Mouse (Mus musculus) frontal cortex, postnatal 25 days (tissue): ENCODE measurements at regions not wholly inside any gene's neighbourhood (a gene's known extent, or its start where the extent isn't known, plus 50 kb on each side); places are given as distances from the start of the nearest gene placed in this dataset.

Source experiments
- DNase-seq, 2 experiments: peaks; one replicate each; pipeline ENCODE4 v3.0.0; 2022; ENCODE audit warnings: low spot score in 2 of 2

DNA sequence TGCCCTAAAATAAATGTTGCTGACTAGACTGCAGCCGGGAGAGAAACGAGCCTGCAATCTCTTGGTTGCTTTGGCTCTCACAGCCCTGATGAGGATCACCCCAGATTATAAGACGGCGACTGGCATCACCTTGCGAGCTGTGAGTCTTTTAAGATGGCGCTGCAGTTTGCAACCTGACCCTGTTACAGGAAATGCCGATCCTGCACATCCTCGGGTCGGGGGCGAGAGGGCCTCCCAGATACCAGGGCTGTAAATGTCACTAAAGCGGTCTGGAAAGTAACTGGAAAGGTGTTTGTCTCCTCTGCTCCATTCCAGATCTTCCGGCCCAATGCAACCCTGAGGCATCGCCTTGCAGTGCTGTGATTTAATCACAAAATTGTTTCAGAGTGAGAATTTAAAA, 53.4 kb downstream of the Cartpt start:
- DNase-seq, result no peak

DNA sequence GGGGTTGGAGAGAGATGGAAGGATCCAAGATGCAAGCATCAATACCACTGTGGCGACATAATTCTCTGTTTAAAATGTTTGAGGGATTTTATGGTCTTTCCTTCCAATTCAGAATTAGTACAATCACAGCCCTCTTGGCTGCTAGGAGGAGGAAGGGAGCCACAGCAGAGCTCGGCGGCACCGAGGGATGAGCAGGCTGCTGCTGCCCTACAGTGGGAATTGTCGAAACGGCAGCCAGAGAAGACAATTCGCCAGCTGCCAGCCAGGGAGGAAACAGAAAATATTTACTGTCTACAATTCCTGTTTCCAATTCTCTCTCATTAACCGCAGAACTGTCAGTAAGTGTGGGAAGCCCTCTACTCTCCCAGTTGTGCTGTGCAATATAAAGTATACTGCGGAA, 58.3 kb downstream of the Cartpt start:
- DNase-seq, result peak; percentile 29 to 44

DNA sequence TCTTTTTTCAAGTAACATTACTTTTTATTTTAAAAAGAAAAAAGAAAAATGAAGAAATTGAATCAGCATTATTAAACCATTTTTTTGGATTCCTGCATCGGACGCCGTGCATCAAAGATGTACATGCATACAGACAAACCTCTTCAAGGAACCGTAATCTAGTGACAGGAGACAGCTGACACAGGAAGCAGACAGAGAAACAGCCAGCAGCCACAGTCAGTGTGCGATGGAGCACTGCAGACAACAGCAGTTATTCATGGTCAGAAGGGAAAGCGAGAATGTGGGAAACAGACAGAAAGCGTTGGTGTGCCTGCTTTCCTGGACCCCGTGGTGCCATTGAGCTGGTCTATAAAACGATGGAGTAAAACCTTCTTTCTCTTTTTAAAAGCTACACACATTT, 61.4 kb downstream of the Cartpt start:
- DNase-seq, result no peak

DNA sequence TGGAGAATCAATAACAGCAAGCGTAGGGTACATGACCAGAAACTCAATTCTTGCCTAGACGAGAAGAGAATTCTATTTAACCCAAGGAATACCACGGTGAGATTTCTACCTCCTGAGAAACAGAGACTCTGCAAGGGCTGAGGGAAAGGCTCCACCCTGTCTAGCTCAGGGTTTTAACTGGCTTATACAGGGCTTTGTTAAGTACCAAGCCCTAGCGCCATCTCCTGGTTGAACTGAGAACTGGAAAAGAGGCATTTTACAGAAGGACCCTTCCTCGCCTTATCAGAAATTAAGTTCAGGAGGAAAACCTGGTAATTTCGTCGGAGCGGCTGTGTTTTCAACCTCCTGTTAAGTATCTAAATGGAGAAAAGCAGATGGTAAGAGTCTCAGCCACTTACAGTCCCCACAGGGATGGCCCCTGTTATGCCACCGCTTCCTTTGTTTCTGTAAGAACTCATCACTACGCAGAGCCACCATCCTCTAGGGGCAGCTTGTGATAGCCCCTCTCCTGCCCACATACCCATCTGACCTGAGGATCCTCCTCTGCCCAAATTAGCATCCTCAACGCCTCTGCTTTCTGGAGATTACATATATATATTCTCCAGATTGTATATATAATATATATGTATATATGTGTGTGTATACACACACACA, 63.0 kb downstream of the Cartpt start:
- DNase-seq, result peak; percentile 69 to 83

DNA sequence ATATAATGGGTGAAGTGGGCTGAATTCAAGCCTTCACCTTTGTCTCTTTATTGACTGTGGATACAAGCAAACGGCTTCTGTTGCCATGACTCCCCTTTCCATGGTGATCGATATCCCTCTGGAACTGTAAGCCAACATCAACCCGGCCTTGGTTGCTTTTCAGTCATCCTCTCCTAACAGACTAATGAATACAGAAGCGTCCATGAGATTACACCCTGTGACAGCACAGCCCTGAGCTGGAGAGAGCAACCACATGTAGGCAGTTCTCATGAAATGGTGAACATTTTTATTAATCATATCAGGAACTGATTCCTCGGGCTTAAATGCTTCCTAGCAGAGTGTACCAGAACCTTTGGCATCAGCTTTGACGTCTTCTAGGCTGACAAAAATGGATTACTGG, 63.7 kb downstream of the Cartpt start:
- no peak for DNase-seq

DNA sequence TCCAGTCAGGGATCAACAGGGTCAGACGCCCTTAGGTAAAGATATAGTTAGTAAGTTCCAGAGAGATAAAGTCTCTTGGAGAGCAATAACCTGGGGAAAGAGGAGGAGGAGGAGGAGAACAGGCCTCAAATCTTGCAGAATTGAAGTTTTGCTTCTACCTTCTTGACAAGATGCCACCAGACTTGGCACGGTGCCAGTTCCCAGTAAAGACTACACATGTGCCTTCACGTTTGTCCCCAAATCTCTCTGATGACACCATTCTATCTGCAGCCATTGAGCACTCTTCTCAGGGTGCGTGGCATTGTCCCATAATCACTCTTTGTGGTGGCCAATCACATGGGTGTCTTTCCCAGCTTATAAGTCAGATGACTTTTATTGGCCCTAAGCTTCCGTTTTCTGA, 64.3 kb downstream of the Cartpt start:
- no peak for DNase-seq

DNA sequence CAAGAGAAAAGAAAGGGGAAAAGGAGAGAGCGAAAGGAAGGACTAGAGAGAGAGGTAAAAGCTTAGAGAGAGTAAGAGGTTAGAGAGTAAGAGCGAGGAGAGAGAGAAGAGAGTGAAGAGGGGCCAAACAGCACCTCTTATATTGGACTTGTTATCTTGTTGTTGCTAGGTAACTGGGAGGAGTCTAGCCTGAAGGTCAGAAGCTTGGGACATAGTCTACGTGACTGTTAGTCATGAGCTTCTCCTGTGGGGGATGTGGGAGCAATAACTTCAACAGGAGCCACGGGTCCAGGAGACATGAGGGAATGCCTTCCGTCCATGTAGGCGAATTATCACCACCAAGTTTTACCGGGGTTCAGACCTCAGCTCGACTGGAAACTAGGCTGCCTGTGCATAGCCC, 65.4 kb downstream of the Cartpt start:
- no peak for DNase-seq

DNA sequence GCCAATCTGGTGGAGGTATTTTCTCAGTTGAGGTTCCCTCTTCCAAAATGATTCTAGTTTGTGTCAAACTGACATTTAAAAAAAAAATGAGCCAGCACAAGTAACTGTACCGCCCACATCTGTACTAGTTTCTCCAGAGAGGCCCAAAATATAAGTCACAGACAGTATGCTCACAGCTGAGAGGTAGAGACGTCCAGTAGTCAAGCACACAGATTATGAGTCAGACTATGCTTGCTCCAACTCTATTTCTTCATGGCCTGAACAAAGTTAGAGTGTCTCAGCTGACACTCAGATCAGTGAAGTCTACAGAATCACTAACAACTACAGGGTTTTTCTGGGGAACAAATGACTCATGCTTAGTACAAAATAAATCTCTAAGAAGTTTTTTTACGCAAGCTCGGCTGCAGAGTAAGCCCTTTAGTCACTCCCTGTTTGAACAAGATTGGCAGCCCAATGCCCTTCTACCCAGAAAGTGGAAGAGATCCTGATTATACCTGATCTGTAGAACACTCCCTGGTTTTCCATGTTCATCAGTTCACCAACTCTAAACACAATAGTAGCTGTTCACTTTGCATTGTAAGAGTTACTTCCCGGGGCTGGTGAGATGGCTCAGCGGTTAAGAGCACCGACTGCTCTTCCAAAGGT, 70.7 kb downstream of the Cartpt start:
- DNase-seq, result peak in 1 of 2 experiments; percentile 13

DNA sequence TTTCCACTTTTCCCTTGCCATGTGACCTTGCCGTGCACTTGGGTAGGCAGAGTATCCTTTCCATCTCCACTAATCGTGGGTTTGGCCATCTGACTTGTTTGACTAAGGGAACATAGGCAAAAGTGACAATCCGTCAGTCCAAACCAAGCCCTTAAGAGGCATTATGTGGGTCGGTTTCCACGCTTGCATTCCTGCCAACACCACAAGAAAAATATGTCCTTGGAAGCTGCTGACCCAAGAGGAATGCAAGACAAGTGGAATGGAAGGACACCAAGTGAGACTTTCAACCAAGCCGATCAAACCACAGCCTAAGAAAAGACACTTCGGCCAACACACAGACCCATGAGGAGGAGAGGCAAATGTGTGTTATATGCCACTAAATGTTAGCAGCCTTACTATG, 73.3 kb downstream of the Cartpt start:
- no peak for DNase-seq

DNA sequence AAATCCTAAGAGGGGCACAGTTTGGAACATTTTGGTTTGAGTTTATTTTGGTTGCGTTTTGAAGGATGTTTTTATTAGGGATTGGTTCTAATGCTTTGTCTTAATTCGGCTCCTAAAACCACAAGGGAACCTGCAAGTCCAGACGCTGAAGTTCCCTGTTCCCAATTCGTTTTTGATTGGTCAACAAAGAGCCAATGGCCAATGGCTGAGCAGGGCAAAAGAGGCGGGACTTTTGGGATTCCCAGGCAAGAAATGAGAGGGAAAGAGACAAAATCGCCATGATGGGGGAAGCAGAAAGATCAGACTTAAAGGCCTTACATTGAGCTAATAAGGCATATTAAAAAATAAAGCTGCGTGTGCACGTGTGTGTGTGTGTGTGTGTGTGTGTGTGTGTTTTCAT, 76.3 kb downstream of the Cartpt start:
- DNase-seq, result no peak

DNA sequence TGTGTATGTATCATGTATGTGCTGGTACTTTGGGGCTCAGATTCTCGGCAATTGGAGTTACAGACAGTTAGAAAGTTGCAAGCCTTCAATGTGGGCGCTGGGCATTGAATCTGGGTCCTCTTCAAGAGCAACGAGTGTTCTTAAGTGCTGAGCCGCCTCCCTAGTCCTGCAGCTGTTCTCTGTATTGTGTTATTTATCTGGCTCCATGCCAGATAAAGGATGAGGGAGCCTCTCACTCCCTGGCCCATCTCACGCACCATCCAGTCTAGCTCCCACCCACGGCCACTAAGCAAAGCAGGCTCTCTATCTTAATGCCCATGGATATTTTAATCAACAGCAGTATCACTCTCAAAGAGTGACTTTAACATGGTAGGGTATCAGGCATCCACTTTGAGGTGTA, 84.2 kb downstream of the Cartpt start:
- DNase-seq, result no peak

DNA sequence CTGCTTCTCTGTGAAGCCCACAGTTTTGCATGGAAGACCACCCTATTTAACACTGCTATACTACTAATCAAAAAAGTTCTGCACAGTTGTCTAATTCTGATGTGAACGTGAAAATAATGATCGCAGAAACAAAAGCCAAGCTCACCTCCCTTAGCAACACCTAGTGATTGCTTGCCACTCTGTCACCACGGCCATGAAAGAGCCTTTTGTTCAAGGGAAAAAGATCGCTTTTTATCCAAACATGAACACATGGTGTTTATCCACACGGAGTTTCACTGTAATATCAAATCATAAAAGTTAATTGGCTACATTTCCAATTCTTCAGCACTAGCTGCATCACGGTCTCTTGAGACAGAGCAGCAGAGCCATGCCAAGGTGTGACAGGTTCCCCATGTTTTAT, 85.1 kb downstream of the Cartpt start:
- DNase-seq, result no peak

DNA sequence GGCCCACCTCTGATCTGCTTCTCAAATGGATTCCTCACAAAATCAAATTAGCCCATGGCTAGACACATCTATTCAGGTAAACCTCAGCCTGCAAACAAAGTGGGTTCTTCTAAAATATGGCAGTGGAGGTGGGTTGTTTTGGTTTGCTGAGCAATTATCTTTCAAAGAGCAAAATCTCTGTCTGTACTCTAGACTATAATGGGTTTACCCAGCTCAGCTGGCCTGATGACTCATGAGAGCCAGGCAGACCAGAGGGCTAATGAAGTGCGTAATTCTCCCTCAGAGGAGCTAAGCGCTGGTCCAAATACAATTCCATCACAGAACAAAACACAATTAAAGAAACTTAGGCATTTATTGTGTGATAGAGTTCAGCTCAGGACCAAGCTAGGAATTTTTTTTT, 86.1 kb downstream of the Cartpt start:
- DNase-seq, result no peak

DNA sequence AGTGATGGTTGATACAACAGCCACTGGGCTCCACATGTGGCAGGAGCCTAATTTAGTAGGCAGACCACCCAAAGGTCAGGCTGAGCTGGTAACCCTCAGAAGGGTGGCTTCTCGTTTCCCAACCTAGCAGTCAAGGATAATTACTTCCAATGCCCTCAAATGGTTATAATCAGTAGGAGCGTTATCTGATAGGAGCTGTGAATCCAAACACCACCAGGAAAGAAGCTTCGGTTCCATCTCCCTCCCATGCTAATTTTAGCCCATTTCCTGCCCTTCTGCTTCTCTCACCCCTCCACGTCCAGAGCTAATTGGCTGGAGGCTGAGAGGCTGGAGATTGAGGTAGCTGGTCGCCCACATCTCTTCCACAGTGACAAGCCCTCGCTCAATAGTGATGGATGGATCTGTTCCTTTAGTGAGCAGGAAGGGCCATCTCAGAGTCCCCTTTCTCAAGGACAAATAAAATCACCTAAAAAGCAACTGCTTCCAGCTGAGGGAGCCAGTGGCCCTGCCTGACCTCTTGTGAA, 86.8 kb downstream of the Cartpt start:
- no peak for DNase-seq

DNA sequence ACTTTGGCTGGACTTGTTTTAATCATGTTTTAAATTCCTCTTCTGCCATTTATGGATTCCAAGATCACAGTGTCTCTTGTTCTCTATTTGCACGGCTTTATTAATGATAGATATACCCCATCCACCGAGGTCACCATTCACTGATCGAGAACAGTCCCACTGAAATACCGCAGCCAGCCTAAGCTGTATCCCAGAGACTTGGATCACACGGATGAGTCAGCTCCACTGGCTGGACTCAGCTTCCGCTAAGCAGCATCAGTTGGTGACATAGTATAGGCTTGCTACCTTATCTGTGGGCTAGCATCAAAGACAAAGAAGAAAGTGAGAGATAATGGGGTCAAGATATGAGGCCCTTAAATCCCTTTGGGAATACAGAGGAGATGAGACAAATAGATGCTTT, 106.4 kb downstream of the Cartpt start:
- DNase-seq, result no peak

DNA sequence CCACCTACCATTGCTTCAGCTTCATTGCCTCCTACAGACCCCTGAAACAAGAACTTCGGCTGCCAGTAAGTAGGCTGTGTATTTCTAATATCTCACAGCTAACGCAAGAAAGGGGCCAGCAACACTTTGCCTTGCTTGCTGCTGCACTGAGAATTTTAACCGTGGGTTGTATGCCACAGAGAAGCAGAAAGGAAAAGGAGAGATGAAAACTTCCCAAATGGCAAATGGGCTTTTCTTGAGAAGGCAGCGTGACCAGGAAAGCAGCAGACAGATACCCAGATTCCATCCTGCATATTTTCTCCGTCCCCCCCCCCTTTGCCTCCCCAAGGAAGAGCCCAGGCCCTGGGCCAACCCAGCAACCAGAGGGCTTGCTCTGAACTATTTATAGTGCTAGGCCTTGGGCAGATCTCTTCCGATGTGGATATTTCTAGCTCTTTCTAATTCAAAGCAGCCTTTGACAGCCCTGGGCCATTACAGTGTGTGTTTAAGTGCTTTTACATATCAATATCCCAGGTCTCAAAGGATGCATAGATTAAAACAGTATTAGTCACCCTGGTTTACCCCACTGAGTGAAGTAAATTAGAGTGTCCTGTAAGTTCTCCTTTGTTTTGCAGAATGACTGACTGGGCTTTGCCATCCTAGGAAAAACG, 107.0 kb downstream of the Cartpt start:
- no peak for DNase-seq

DNA sequence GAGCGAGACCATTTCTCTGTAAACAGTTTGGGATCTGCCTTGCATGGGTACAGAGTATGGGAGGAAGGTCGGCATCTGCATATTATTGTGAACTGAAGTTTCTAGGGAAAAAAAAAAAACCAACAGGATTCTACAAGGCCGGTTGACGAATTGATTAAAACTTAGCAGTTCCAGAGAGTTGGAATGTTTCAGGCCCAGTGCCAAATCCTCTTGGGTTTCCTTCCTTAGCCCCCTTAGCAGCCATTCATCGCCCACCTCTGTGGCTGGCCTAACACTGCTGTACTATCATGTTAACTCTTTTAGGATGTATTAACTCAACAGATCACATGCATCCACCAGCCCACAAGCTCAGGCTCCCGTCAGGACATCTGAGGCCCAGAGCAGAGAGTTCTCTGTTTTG, 107.9 kb downstream of the Cartpt start:
- DNase-seq, result no peak

DNA sequence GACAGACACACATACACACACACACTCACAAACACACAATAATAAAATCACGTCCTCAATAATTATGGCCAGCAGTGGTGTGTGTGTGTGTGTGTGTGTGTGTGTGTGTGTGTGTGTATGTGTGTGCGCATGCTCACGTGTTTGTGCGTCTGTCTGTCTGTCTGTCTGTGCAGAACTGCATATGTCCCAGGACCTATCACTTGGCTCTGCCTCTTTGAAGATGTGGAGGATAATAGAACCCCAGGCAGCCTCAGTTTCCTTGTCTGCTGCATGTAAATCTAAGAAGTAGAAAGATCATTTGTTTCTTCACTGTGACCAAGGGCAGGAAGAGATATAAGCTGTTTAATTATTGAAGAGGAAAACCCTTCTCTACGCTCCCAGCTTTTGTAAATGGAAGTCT, 109.9 kb downstream of the Cartpt start:
- DNase-seq, result no peak

DNA sequence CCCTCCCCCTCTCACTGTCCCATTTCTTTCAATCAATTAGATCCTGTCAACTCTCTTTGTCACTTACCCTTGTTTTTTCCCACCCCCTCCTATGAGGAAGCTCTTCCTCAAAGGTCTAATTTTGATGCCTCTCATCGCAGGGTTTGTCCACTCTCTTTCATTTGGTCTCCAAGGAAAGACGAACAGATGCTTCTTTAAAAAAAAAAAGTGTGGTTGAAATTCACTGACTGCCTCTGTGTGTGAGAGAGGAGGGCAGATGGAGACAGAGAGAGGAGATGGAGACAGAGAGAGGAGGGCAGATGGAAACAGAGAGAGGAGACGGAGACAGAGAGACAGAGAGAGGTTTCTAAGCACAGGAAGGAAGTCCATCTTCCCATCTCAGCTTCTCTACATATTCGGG, 113.1 kb downstream of the Cartpt start:
- DNase-seq, result no peak

DNA sequence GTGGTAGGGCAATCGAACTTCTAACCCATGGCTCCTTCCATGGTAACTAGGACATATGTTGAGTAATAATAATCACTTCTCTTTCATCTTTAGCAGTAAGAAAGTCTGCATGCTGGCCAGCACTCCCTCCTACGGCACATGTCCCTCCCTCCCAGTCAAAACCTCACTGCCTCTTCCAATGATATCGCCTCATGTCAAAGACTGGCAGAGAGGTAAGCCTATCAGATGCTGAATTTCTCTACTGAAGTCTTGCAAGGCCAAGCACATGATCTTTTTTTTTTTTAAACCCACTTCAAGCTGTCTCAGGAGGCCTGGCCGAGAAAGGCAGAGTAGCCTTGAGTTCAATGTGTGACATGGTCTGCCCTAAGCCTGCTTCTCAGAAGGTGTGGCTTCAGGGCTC, 115.5 kb downstream of the Cartpt start:
- no peak for DNase-seq

DNA sequence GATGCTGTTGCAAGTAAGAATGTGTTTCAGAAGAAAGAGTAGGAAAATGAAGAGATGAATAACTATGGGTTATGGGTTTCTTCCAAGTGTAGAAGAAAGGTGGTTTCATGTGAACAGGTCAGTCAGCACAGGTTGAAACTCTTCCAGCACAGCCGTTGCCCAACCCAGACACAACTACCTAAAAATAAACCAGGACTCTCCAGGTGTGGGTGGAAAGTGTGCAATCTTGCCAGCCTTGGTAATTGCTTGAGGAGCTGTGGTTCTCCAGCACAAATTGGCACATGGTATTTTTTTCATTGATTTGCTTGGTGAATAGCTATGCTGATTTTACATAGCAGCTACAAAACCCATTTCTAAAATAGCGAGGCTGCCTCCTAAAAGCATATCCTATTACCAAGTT, 116.6 kb downstream of the Cartpt start:
- DNase-seq, result no peak

DNA sequence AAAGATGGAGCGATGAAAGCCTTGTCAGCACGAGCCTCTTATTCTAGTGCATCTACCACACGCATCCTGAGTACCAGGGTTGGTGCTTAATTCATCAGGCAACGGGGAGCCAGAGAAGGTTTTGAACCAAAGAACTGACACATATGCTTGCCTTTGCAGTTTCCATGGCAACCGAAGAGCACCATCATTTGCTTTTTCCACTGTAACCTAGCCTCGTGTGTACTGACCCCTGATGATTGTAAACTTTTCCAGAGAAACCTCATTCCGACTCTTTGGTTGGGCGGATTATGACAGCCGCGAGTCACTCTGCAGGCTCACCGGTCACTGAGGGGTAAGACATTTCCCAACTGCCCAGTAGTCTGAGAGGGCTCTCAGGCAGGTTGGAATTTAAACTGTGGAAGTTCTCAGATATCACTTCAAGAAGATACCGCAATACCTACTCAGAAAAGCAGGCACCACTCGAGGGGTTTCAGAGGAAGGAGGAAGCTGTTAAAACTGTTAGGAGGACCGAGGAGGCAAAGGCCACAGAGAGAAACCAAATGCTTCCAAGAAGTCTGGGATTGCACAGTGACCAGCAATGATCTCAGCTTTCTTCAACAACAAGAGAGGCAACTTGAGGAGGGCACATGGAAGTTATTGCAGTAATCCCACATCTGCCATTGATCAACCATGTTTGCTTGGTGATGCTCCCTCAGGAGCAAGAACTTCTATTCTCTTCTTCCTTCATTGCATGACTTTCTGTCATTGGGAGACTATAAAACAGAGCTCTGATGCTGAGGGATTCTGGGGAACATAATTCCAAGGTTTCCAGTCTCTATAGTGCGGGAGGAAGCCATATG, 117.8 kb downstream of the Cartpt start:
- no peak for DNase-seq
